Mouse (Mus musculus) limb, embryonic 11.5 days (tissue): ENCODE measurements around the gene 4930556J24Rik. TPM values are rescaled to one million over a fixed set of nuclear protein-coding genes. Genes with fewer than 3 reads are reported as not detected.
"Not testable (repeated sequence)": the region's sequence is repeated elsewhere in the genome, so short reads cannot be mapped to it uniquely, and the experiment has no call there.

Experiments used
- ATAC-seq: fragments of 200-750 bp; cut with Nextera tagmentation; 2 replicates; pipeline ENCODE4 v1.8.0; 2017; ENCODE audit warnings: low read depth; ENCODE audit not compliant: insufficient number of reproducible peaks, low FRiP score, low TSS enrichment
- DNase-seq: peaks from one replicate; pipeline ENCODE4 v3.0.0-alpha.2; 2015; ENCODE audit warnings: low spot score
- H3K27ac ChIP-seq: fragments of 300-500 bp; sonication (generic); replicated peaks from 2 replicates; pipeline ENCODE4 v1.5.1; 2014; ENCODE audit warnings: low read depth, mild to moderate bottlenecking, low read length
- H3K27me3 ChIP-seq: fragments of 300-500 bp; sonication (generic); 2 replicates; pipeline ENCODE4 v1.6.1; 2014; ENCODE audit warnings: mild to moderate bottlenecking, low read length, mixed read lengths; ENCODE audit not compliant: control insufficient read depth, insufficient read depth
- H3K36me3 ChIP-seq: fragments of 300-500 bp; sonication (generic); 2 replicates; pipeline ENCODE4 v1.6.1; 2014; ENCODE audit warnings: mild to moderate bottlenecking, low read length, moderate library complexity, mixed read lengths; ENCODE audit not compliant: control insufficient read depth, insufficient read depth
- H3K4me1 ChIP-seq: fragments of 300-500 bp; sonication (generic); 2 replicates; pipeline ENCODE4 v1.6.1; 2014; ENCODE audit warnings: low read length, mixed read lengths; ENCODE audit not compliant: control insufficient read depth, insufficient read depth
- H3K4me2 ChIP-seq: fragments of 300-500 bp; sonication (generic); 2 replicates; pipeline ENCODE4 v1.6.1; 2014; ENCODE audit warnings: low read depth, mild to moderate bottlenecking, moderate library complexity; ENCODE audit not compliant: severe bottlenecking
- H3K4me3 ChIP-seq: fragments of 300-500 bp; sonication (generic); 2 replicates; pipeline ENCODE4 v1.5.1; 2014; ENCODE audit warnings: low read depth, low read length
- H3K9ac ChIP-seq: fragments of 300-500 bp; sonication (generic); 2 replicates; pipeline ENCODE4 v1.6.1; 2014; ENCODE audit warnings: mild to moderate bottlenecking, low read length
- H3K9me3 ChIP-seq: fragments of 300-500 bp; sonication (generic); 2 replicates; pipeline ENCODE4 v1.6.1; 2016; ENCODE audit warnings: low read length; ENCODE audit not compliant: control insufficient read depth
- WGBS: fragments of 180-500 bp; shearing (Covaris S2); extraction: QIAGEN DNeasy Blood & Tissue Kit; methylation state at CpG from one replicate; pipeline ENCODE4 v1.1.7; 2014; 5-methylcytosine and 5-hydroxymethylcytosine counted together
- polyA plus RNA-seq: library from polyadenylated mRNA; unstranded; fragments of >200 nt; fragmentation: Nextera tagmentation; extraction: Ambion mirVana; gene quantifications from 2 replicates; pipeline ENCODE4 v1.2.1, GENCODE M21; 2014

4930556J24Rik gene
- polyA plus RNA-seq, 1 experiment from 2014 or later: not detected

- peak within 1 kb of the TSS; percentile 86 for H3K9ac ChIP-seq
- no peaks in the 10 kb centered on the region for H3K27me3 ChIP-seq
- WGBS: under 1% methylated on average over 31 of the region's 31 CpGs
- peaks cover 3% of the 10 kb centered on the region; the same call in 1 of the 2 replicates for H3K36me3 ChIP-seq
- peaks cover 3% of the 10 kb centered on the region; the same call in 1 of the 2 replicates for H3K4me1 ChIP-seq
- H3K27ac ChIP-seq: no peak within 1 kb of the TSS
- H3K9me3 ChIP-seq: no peaks in the 10 kb centered on the region
- peak; percentile 84; the same call in 1 of the 2 replicates for ATAC-seq
- H3K4me2 ChIP-seq: peak within 1 kb of the TSS; percentile 71
- H3K4me3 ChIP-seq: peak within 1 kb of the TSS; percentile 68
- peak; percentile 86 for DNase-seq
These were observed 12.8 kb downstream of the 4930556J24Rik start, which contains the start of gene Pes1 for GRCm38 (mm10) chr11:3963610-3964415. TSS of gene Pes1 (plus strand) at chr11:3963975.

DNA sequence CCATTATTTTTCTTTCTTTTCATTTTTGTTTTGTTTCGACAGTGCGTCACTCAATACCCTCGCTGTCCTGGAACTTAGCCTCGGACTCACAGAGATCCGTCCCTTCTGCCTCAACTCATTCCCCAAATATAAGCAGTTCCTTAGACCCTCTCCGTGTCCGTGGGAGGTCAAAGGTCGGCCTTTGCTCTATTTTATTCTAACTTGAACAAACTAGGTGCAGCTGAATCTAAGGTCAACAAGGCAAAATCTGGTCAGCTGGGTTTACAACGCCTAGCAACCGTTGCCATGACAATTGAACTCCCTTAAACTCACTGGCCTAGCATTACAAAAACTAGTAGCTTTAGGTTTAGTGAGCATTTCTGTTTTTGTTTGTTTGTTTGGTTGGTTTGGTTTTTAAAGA, 13.4 kb downstream of the 4930556J24Rik start:
- ATAC-seq: no peak
- Histone ChIP-seq H3K4me3 (no peak overlapping the region; the same call in 1 of the 2 replicates), H3K9ac (peak overlapping the region; percentile 5; the same call in 1 of the 2 replicates), H3K27ac (no peak overlapping the region), H3K4me2 (peak overlapping the region; percentile 21; the same call in 1 of the 2 replicates), H3K27me3 (no peaks in the 10 kb centered on the region), H3K9me3 (no peaks in the 10 kb centered on the region), H3K4me1 (peaks cover 3% of the 10 kb centered on the region; the same call in 1 of the 2 replicates), H3K36me3 (peaks cover under 1% of the 10 kb centered on the region; the same call in 1 of the 2 replicates)
- 86% methylated on average over 10 of the region's 10 CpGs for WGBS
- no peak for DNase-seq

GRCm38 (mm10) chr11:3961761-3962160, 14.8 kb downstream of the 4930556J24Rik start:
- Histone ChIP-seq H3K4me3 (no peak overlapping the region), H3K4me1 (peaks cover 3% of the 10 kb centered on the region; the same call in 1 of the 2 replicates), H3K36me3 (no peaks in the 10 kb centered on the region), H3K27me3 (no peaks in the 10 kb centered on the region), H3K27ac (no peak overlapping the region), H3K9me3 (no peaks in the 10 kb centered on the region), H3K4me2 (no peak overlapping the region), H3K9ac (no peak overlapping the region)
- 86% methylated on average over 3 of the region's 3 CpGs for WGBS
- DNase-seq (no peak), ATAC-seq (no peak)

- no peak overlapping the region for H3K27ac ChIP-seq
- DNase-seq: no peak
- H3K27me3 ChIP-seq: no peaks in the 10 kb centered on the region
- H3K36me3 ChIP-seq: no peaks in the 10 kb centered on the region
- H3K4me2 ChIP-seq: no peak overlapping the region
- H3K4me1 ChIP-seq: peaks cover 3% of the 10 kb centered on the region; the same call in 1 of the 2 replicates
- ATAC-seq: no peak
- 69% methylated on average over 2 of the region's 2 CpGs for WGBS
- no peak overlapping the region for H3K9ac ChIP-seq
- H3K4me3 ChIP-seq: no peak overlapping the region
- no peaks in the 10 kb centered on the region for H3K9me3 ChIP-seq
These were observed 15.7 kb downstream of the 4930556J24Rik start for GRCm38 (mm10) chr11:3960901-3961300.

DNA sequence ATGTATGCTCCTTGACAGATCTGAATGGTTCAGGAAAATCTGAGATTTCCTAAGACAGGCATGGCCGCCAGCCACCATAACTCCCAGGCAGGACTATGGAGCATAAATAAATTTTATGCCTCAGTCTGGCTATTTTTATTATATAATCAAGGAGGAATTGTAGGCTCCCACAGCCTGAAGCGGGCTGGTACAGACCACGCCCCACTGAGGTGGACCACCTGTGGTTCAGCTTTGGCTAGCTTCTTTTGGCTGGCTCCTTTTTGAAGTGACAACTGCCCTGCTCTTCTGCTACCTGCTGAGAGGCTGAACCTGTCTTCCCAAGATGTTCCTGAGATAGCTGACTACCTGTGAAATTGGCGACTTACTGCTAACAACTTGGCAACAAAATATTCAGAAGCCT, 21.2 kb downstream of the 4930556J24Rik start:
- not testable (repeated sequence) for H3K4me3 ChIP-seq, H3K36me3 ChIP-seq, H3K4me2 ChIP-seq, H3K9ac ChIP-seq, ATAC-seq, DNase-seq, H3K4me1 ChIP-seq, H3K27ac ChIP-seq, H3K27me3 ChIP-seq, H3K9me3 ChIP-seq
- 76% methylated on average over 4 of the region's 4 CpGs for WGBS

GRCm38 (mm10) chr11:3954876-3955275, 21.7 kb downstream of the 4930556J24Rik start:
- DNase-seq, H3K9me3 ChIP-seq, H3K36me3 ChIP-seq, H3K27ac ChIP-seq, H3K9ac ChIP-seq, H3K4me2 ChIP-seq, H3K4me3 ChIP-seq, ATAC-seq, H3K4me1 ChIP-seq, H3K27me3 ChIP-seq: not testable (repeated sequence)
- 87% methylated on average over 5 of the region's 5 CpGs for WGBS

DNA sequence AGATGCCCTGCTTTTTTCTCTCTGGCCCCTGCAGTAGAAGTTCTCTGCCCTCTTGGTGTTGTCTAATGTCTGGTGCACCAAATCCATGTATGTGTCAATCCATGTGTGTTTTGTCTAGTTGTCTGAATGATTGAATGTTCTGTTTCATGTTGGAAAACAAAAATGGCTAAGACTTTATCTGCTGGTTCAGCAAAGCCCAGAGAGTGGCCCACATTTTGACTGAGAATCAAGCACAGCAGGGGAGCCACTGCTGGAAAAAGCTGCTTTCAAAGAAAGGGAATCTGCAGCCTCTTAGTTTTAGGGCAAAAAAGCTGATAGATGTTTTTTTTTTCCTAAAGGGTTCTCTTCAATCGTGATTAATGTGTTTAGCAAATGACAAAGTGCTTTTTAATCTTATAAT, 30.2 kb downstream of the 4930556J24Rik start:
- Histone ChIP-seq H3K27ac (no peak overlapping the region), H3K4me1 (no peaks in the 10 kb centered on the region), H3K27me3 (no peaks in the 10 kb centered on the region), H3K36me3 (no peaks in the 10 kb centered on the region), H3K4me3 (no peak overlapping the region), H3K9ac (no peak overlapping the region), H3K4me2 (no peak overlapping the region), H3K9me3 (no peaks in the 10 kb centered on the region)
- WGBS: 33% methylated on average over 1 of the region's 1 CpGs
- DNase-seq (no peak), ATAC-seq (no peak)

DNA sequence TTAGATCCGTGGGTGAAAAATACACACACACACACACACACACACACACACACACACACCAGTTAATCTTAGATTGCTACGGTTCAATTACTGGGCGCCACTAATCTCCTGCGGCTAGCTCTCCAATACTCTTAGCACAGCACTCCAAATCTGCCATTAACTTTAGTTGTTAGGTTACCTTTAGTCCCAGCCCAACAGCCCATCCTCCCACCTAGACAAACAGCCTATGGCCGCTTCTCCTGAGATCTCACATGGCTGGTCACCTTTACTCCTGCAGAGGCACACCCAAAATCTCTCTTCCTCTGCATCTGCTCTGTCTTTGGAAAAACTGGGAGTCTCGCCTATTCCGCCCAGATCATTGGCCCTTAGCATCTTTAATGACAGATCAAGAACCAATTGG, 35.2 kb downstream of the 4930556J24Rik start:
- no peak overlapping the region for H3K9ac ChIP-seq
- H3K9me3 ChIP-seq: no peaks in the 10 kb centered on the region
- DNase-seq (no peak), ATAC-seq (no peak)
- 89% methylated on average over 7 of the region's 7 CpGs for WGBS
- no peaks in the 10 kb centered on the region for H3K27me3 ChIP-seq
- no peaks in the 10 kb centered on the region for H3K4me1 ChIP-seq
- H3K36me3 ChIP-seq: no peaks in the 10 kb centered on the region
- no peak overlapping the region for H3K27ac ChIP-seq
- no peak overlapping the region for H3K4me3 ChIP-seq
- no peak overlapping the region for H3K4me2 ChIP-seq
